Mouse (Mus musculus): ENCODE data around the gene Slc2a5. TPM values are rescaled to one million over a fixed set of nuclear protein-coding genes. Genes with fewer than 3 reads are reported as not detected.

Gene Slc2a5
- polyA plus RNA-seq, 3 experiments from 2014 or later: not detected

- no peak for ATAC-seq
Measured at GRCm38 (mm10) chr4:150105671-150106070, 13.4 kb upstream of the Slc2a5 start.

GRCm38 (mm10) chr4:150106637-150107036, 12.4 kb upstream of the Slc2a5 start:
- ATAC-seq: no peak

- no peak for ATAC-seq
Measured at GRCm38 (mm10) chr4:150109636-150110035, 9.4 kb upstream of the Slc2a5 start.

GRCm38 (mm10) chr4:150110373-150110772, 8.7 kb upstream of the Slc2a5 start:
- ATAC-seq: no peak

GRCm38 (mm10) chr4:150112867-150113266, 6.2 kb upstream of the Slc2a5 start:
- ATAC-seq: no peak

- no peak for ATAC-seq
Measured at GRCm38 (mm10) chr4:150114505-150115061, 4.5 kb upstream of the Slc2a5 start.

GRCm38 (mm10) chr4:150117311-150117710, 1.8 kb upstream of the Slc2a5 start:
- no peak for ATAC-seq

- ATAC-seq: no peak
Measured at GRCm38 (mm10) chr4:150118163-150118562, 920 bp upstream of the Slc2a5 start.

GRCm38 (mm10) chr4:150119640-150120039, 557 bp downstream of the Slc2a5 start:
- ATAC-seq: no peak

- ATAC-seq: no peak
Measured at GRCm38 (mm10) chr4:150120173-150120833, 1.2 kb downstream of the Slc2a5 start.

- ATAC-seq: no peak
Measured at GRCm38 (mm10) chr4:150121430-150121829, 2.3 kb downstream of the Slc2a5 start.

GRCm38 (mm10) chr4:150122476-150122875, 3.4 kb downstream of the Slc2a5 start:
- no peak for ATAC-seq

- ATAC-seq: no peak
Measured at GRCm38 (mm10) chr4:150126373-150126772, 7.3 kb downstream of the Slc2a5 start.

GRCm38 (mm10) chr4:150127894-150128293, 8.8 kb downstream of the Slc2a5 start:
- no peak for ATAC-seq

- no peak for ATAC-seq
Measured at GRCm38 (mm10) chr4:150128571-150128970, 9.5 kb downstream of the Slc2a5 start.

GRCm38 (mm10) chr4:150130661-150131060, 11.6 kb downstream of the Slc2a5 start:
- ATAC-seq: no peak

GRCm38 (mm10) chr4:150132692-150133271, 13.7 kb downstream of the Slc2a5 start:
- no peak for ATAC-seq

- no peak for ATAC-seq
Measured at GRCm38 (mm10) chr4:150135254-150135653, 16.2 kb downstream of the Slc2a5 start.

- ATAC-seq: no peak
Measured at GRCm38 (mm10) chr4:150136693-150137092, 17.6 kb downstream of the Slc2a5 start.

- no peak for ATAC-seq
Measured at GRCm38 (mm10) chr4:150137368-150138083, 18.4 kb downstream of the Slc2a5 start.

GRCm38 (mm10) chr4:150138084-150138543, 19.0 kb downstream of the Slc2a5 start:
- ATAC-seq: peak; percentile 46

GRCm38 (mm10) chr4:150139090-150139489, 20.0 kb downstream of the Slc2a5 start:
- no peak for ATAC-seq

GRCm38 (mm10) chr4:150140346-150140745, 21.3 kb downstream of the Slc2a5 start:
- no peak for ATAC-seq

All from inflammation-experienced regulatory T-cells, adult 6 months (primary cell).